Mouse (Mus musculus) 416B (cell line): ENCODE measurements around the gene Nfrkb.

Source experiments
- DNase-seq: peaks from one replicate; pipeline ENCODE4 v3.0.0; 2011; ENCODE audit warnings: low read depth

The Nfrkb gene

DNA sequence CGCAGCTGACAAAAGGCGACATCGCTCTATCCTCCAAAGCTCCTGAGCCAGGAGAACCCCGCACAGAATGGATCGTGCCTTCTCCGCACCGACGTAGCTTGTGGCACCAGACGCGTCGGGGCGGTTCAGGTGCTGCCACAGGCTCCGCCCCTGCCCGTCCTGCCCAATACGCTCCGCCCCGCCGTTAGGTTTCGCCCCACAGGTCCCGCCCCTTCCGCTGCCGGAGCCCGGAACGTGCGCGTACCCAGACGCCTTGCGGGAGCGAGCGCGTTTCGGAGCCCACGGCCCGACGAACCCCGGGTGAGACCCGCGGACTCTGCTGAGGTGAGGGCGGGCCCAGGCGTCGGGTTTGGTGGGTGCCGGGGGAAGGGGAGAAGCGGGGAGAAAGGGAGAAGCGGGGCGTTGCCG is at the start of gene Nfrkb:
Nfrkb (plus strand) TSS at position 246 of the 408 bp plus-strand sequence.
- DNase-seq = peak; percentile 89

DNA sequence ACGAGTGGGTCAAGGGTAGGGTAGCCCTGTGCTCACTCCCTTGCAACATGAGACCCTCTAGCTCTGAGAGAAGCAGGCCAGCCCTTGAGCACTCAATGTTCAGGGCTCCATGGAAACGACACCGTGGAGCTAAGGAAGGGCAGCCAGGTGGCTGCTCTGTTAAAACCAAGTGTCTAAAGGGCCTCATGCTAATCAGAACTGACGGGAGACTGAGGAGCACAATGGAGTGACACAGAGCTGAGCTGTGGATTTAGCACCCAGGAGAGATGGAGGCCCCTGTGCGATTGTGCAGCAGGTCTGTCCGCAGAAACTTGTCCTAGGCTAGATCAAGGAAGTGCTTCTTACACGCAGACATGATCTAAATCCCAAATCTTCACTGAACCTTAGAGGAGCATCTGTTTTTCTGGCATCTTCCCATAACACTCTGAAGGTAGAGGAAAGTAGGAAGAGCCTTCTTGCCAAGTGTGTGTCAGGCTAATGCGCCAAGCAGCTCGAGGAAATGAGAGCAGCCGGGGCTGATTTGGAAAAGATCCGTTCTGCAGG is 41.6 kb upstream of the Nfrkb start:
- DNase-seq = no peak

GRCm38 (mm10) chr9:31346575-31347080 is 39.4 kb upstream of the Nfrkb start:
- DNase-seq = no peak

- no peak for DNase-seq
Observed at GRCm38 (mm10) chr9:31348458-31348857, 37.5 kb upstream of the Nfrkb start.

DNA sequence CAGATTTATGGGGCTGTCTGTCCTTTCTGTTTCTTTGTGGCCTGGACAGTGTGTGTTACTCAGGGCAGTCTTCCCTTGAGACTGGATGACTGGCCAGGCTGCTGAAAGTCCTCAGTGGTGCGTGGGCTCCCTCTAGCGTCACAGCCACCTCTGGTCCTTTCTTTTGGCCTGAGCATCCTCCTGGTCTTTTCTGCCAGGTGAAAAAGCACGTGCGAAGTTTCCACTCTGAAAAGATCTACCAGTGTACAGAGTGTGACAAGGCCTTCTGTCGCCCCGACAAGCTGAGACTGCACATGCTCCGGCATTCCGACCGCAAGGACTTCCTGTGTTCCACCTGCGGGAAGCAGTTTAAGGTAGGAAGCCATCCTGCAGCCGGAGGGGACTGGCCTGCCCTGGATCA is 37.1 kb upstream of the Nfrkb start:
- DNase-seq = peak; percentile 68

- peak; percentile 65 for DNase-seq
Observed at GRCm38 (mm10) chr9:31352716-31353115, 33.3 kb upstream of the Nfrkb start.

DNA sequence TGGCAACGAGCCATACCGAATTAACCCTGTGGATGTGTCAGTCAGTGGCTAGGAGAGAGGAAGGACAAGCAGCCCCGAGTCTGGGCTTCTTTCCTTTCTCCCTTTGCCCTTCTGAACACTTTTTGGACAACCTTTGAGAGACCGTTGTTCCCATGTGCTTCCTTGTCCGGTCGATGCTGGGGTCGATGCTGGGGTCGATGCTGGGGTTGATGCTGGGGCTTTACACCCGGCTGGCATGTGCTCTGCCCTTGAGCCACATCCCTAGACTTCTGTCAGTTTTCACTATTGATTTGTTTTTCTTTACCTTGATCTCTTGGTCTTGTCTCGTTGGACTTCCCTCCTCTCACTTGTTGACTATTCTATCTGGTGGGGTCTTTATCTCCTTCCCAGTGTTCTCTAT is 32.5 kb upstream of the Nfrkb start:
- no peak for DNase-seq

GRCm38 (mm10) chr9:31354051-31354450 is 31.9 kb upstream of the Nfrkb start:
- no peak for DNase-seq

DNA sequence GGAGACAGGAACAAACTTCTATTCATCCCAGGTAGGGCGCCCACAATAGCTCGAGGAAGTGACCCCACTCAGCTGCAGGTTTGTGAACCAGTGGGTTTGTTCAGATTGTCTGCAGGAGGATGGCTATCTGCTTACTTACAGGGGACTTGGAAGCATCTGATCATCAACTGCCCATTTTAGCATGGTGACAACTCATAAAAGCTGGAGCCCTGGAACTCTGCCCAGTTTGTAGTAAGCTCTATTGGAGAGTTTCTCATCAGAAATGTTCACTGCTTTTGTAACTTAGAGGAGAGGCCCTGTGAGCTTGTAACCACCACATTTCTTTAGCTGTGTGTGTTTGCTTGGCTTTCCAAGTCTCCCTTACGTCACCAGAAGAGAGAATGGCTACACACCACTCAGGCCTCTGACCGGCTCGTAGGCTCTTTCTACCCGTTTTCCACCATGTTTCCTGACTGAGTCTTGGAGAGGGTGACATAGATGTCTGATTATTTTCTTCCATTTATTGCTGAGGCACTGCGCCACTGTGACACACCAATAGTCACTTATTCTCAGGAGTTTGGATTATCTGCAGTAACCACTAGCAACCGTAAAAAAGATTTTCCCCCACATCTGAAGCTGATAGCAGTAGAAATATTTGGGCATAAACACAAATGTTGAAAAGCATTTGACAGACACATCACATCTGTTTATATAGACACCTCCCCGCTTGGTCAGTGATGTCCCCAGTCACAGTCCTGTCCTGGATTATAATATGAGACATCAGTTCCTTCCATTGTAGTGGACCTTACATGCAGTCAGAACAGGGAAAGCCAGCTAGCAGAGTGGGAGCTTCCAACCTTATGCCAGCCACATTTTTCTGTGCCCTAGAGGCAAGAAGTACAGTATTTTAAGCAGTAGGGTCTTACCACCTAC is 22.0 kb upstream of the Nfrkb start:
- DNase-seq = no peak

DNA sequence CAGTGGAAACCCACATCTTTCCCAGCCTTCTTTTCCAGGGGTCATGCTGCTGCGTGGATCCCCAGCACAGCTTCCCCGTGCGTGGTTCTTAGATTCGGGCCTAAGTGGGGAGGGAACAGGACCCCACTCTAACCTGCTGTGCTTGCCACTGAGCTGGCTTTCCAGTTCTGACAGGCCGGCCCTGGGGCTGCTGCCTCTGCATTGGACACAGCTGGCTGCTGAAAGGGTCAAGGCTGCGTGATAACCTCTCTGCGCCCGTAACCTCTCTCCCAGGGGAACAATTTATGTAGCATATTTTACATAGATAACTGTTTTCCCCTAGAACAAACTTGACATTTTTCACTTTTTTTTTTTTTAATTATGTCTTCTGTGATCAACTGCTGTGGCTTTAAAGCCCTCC is 20.9 kb upstream of the Nfrkb start:
- no peak for DNase-seq

- DNase-seq = no peak
Observed at GRCm38 (mm10) chr9:31371740-31372139, 14.3 kb upstream of the Nfrkb start.

- DNase-seq = no peak
Observed at GRCm38 (mm10) chr9:31376661-31377060, 9.3 kb upstream of the Nfrkb start.

- no peak for DNase-seq
Observed at GRCm38 (mm10) chr9:31384786-31385499, 1.0 kb upstream of the Nfrkb start.

DNA sequence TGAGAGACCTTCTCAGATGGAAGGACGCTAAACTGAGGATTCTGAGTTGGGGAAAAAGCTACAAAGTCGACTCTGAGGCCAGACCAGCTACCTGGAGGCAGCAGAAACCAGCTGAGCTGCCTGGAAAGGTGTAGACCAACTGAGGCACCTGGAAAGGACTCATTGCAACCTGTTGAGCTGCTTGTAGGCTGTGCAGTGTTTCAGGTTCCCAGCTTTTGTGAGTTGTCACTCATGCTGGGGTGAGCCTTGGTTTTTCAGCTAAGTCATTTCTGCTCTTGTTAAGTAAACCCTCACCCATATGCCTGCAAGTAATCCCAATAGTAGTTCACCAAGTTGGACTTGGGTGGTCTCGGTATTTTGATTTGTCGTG is 507 bp upstream of the Nfrkb start:
- no peak for DNase-seq

DNA sequence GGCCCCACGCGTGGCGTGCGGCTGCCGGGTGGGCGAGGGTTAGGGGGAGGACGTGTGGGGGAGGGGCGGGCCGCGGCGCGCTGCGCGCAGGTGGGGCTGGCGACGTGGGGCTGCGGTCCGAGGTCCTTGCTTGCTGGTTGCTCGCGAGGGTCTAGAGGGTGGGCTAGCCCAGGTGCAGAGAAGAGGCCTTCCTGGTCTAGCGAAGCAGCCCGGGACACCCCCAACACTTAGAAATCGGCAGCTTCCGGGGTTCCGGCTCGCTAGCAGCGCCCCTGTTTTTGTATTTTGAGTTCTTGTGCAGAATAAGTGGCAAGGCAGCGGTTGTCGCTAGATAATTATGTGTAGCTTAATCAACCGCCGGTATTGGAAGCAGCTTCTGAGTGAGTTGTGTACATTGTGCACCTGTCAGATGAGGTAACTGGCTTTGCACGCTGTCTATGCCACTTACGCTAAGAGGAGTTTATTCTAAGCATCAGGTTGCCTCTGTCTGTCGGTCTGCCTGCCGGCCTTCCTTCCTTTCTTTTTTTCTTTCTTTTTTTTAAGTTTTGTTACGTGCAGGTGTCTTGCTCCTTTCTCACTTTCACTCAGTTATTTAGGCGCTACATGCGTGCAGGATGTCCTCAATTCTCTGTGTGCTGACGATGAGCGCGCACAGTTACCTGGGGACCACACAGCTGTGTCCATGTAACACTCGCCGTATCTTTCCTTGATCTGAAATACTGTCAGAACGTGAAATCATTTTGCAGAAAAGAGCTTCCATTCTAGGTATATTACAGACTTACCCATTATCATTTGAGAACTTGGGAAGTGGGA is 582 bp downstream of the Nfrkb start:
- peak; percentile 25 for DNase-seq

DNA sequence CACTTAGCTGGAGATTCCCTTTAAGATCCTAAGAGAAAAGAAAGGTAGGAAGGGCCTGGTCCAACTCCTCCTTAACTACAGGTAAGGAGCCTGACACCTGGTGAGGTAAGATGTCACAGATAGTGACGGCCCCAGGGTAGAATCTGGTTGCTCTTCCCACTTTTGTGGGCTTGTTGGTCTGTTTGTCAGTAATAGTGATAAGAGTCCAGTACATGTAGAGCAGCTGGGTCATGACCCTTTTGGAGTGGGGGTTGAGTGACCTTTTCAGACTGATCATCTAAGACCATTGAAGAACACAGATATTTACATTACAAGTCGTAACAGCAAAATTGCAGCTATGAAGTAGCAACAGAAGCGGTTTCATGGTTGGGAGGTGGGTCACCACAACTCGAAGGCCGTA is 1.2 kb downstream of the Nfrkb start:
- no peak for DNase-seq

GRCm38 (mm10) chr9:31400441-31400840 is 14.4 kb downstream of the Nfrkb start:
- peak; percentile 66 for DNase-seq

GRCm38 (mm10) chr9:31404311-31404710 is 18.3 kb downstream of the Nfrkb start:
- DNase-seq = no peak

DNA sequence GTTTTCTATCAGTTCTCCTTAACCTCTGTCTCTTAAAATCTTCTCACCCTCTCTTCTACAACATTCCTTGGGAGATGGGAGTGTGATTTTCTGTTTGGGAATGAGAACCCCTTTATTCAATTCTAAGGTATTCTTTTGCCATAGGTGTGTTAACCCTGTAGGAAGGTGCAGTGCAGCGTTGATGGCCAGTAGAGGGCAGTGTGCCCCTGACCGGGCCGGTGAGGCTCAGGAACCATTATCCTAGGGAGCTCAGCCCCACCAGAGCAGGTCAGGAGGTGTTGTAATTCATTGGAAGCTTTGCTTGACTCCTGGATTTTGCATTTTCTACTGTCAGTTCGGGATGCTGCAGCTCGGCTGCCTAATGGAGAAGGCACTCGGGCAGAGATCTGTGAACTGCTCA is 19.2 kb downstream of the Nfrkb start:
- peak; percentile 39 for DNase-seq

DNA sequence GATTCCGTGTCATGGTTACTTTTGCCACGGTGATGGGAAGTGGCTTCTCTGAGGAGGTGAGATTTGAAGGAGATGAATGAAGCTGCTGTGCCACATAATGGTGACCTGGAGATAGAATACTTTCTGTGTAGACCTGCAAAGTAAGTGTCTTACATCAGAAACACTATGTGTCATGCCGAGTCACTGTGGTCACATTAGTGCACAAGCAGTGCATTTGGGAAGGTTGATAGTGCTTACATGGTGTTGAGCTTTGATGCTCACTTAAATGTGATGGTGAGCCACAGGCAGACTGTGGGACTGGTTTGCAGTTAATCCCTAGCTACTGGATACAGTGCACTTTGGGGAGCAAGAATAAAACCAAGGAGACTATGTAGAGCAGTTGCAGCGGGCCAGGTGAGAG is 26.2 kb downstream of the Nfrkb start:
- peak; percentile 77 for DNase-seq

GRCm38 (mm10) chr9:31418821-31419220 is 32.8 kb downstream of the Nfrkb start:
- peak; percentile 47 for DNase-seq

- DNase-seq = no peak
Observed at GRCm38 (mm10) chr9:31422143-31422542, 36.2 kb downstream of the Nfrkb start.
